Mouse (Mus musculus): ENCODE data around the gene Usp47. TPM values are rescaled to one million over a fixed set of nuclear protein-coding genes. Genes with fewer than 3 reads are reported as not detected.

Gene Usp47
- polyA plus RNA-seq (2016; fragmentation: Nextera tagmentation; extraction: Ambion mirVana): 94.3 and 96.7 TPM in 2 replicates

GRCm38 (mm10) chr7:112023150-112023600, at the start of gene Usp47:
TSS of gene Usp47 (plus strand) at chr7:112023504.
- WGBS: under 1% methylated on average over 41 of the region's 54 CpGs
- H3K36me3 ChIP-seq: no peaks in the 10 kb centered on the region
- ATAC-seq (ENCODE audit: insufficient number of reproducible peaks, insufficient read depth, low FRiP score, low TSS enrichment): peak; percentile 90

GRCm38 (mm10) chr7:111976401-111976800, 46.9 kb upstream of the Usp47 start:
- Histone ChIP-seq H3K36me3 (no peaks in the 10 kb centered on the region), H3K4me1 (no peaks in the 10 kb centered on the region), H3K9ac (no peak overlapping the region), H3K27ac (no peak overlapping the region), H3K4me3 (no peak overlapping the region), H3K9me3 (no peaks in the 10 kb centered on the region), H3K4me2 (replicated peaks) (no peak overlapping the region), H3K27me3 (no peaks in the 10 kb centered on the region)
- 49% methylated on average over 2 of the region's 2 CpGs for WGBS
- no peak for ATAC-seq (ENCODE audit: insufficient number of reproducible peaks, insufficient read depth, low FRiP score, low TSS enrichment)

More at GRCm38 (mm10) chr7:112023150-112023600, at the start of gene Usp47:
- Histone ChIP-seq H3K27ac (peak within 1 kb of the TSS; percentile 99), H3K4me1 (peaks cover 21% of the 10 kb centered on the region), H3K27me3 (no peaks in the 10 kb centered on the region), H3K4me2 (replicated peaks) (peak within 1 kb of the TSS; percentile 63), H3K4me3 (peak within 1 kb of the TSS; percentile 95), H3K9me3 (no peaks in the 10 kb centered on the region), H3K9ac (peak within 1 kb of the TSS; percentile 98)

DNA sequence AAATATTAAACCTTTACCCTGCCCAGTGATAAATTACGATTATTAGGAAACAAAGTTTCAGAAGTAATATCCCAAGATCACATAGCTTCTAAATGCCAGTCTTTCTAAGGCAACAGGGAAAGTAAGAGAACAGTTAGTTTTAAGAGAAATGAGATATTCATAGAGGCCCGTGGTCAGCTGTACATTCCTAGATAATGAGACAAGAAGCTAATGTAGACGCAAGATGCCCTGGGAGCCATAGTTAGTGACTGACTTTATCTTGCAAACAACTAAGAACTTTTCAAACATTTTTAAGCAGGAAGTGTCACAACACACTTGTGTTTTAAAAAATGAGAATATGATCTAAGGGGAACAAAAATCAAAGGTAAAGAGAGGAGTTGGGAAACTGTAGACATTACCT, 45.4 kb upstream of the Usp47 start:
- H3K27me3 ChIP-seq: no peaks in the 10 kb centered on the region
- no peaks in the 10 kb centered on the region for H3K36me3 ChIP-seq
- no peak for ATAC-seq (ENCODE audit: insufficient number of reproducible peaks, insufficient read depth, low FRiP score, low TSS enrichment)
- no peaks in the 10 kb centered on the region for H3K9me3 ChIP-seq
- H3K9ac ChIP-seq: no peak overlapping the region
- no peaks in the 10 kb centered on the region for H3K4me1 ChIP-seq
- no peak overlapping the region for H3K27ac ChIP-seq
- H3K4me3 ChIP-seq: no peak overlapping the region
- no peak overlapping the region for H3K4me2 ChIP-seq (replicated peaks)
- 86% methylated on average over 3 of the region's 3 CpGs for WGBS

- Histone ChIP-seq H3K27ac (no peak overlapping the region), H3K4me2 (replicated peaks) (no peak overlapping the region), H3K4me3 (no peak overlapping the region), H3K9ac (no peak overlapping the region), H3K4me1 (no peaks in the 10 kb centered on the region), H3K27me3 (no peaks in the 10 kb centered on the region), H3K9me3 (no peaks in the 10 kb centered on the region), H3K36me3 (no peaks in the 10 kb centered on the region)
- 94% methylated on average over 15 of the region's 15 CpGs for WGBS
- ATAC-seq (ENCODE audit: insufficient number of reproducible peaks, insufficient read depth, low FRiP score, low TSS enrichment): no peak
Observed at GRCm38 (mm10) chr7:111982296-111982695, 41.0 kb upstream of the Usp47 start.

GRCm38 (mm10) chr7:111984530-111984929, 38.8 kb upstream of the Usp47 start:
- Histone ChIP-seq H3K4me1 (no peaks in the 10 kb centered on the region), H3K27me3 (no peaks in the 10 kb centered on the region), H3K9me3 (no peaks in the 10 kb centered on the region), H3K4me2 (replicated peaks) (no peak overlapping the region), H3K27ac (no peak overlapping the region), H3K36me3 (no peaks in the 10 kb centered on the region), H3K9ac (no peak overlapping the region), H3K4me3 (no peak overlapping the region)
- no peak for ATAC-seq (ENCODE audit: insufficient number of reproducible peaks, insufficient read depth, low FRiP score, low TSS enrichment)
- 95% methylated on average over 3 of the region's 3 CpGs for WGBS

DNA sequence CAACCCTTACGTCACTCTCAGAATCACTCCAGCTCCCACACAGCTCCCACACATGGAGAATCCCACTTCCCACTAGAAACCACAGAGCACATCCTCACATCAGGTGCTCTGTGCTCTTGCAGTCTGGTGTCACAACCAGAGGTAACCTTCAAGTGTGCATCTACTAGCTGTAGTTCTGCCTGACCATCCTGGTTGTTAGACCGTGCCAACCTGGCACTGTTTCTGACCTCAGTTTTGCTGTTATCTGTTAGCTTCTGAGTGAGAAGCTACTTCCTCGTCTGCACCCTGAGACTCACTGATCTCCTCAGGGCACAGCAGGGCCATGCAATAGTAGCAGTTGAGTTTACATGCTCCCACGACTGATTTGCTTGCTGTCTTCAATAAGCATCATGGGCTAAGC, 38.0 kb upstream of the Usp47 start:
- Histone ChIP-seq H3K9me3 (no peaks in the 10 kb centered on the region), H3K27ac (no peak overlapping the region), H3K36me3 (no peaks in the 10 kb centered on the region), H3K4me1 (no peaks in the 10 kb centered on the region), H3K4me3 (no peak overlapping the region), H3K9ac (no peak overlapping the region), H3K4me2 (replicated peaks) (no peak overlapping the region), H3K27me3 (no peaks in the 10 kb centered on the region)
- ATAC-seq (ENCODE audit: insufficient number of reproducible peaks, insufficient read depth, low FRiP score, low TSS enrichment): no peak
- 81% methylated on average over 4 of the region's 4 CpGs for WGBS

DNA sequence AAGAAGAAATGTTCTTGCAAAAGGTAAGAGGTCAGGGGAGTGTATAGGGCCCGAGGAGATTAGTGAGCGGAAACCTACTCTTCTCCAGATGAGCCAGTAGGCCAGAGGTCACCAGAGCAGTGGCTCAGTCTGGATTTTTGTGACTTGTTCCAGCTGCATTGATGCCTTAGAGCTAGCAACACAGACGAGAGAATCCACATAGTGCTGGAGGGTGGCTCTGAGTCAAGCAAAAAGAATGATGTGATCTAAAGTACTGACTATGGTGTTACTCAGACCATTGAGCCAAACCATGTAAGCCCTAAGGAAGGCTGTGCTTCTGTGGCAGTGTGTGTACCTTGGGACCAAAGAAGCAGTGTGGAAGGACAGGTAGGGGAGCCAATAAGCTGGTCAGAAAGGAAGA, 36.4 kb upstream of the Usp47 start:
- no peaks in the 10 kb centered on the region for H3K36me3 ChIP-seq
- no peaks in the 10 kb centered on the region for H3K9me3 ChIP-seq
- ATAC-seq (ENCODE audit: insufficient number of reproducible peaks, insufficient read depth, low FRiP score, low TSS enrichment): no peak
- 75% methylated on average over 3 of the region's 3 CpGs for WGBS
- H3K4me3 ChIP-seq: no peak overlapping the region
- H3K4me2 ChIP-seq (replicated peaks): no peak overlapping the region
- H3K27me3 ChIP-seq: no peaks in the 10 kb centered on the region
- no peaks in the 10 kb centered on the region for H3K4me1 ChIP-seq
- H3K27ac ChIP-seq: no peak overlapping the region
- H3K9ac ChIP-seq: no peak overlapping the region

- ATAC-seq (ENCODE audit: insufficient number of reproducible peaks, insufficient read depth, low FRiP score, low TSS enrichment): no peak
- Histone ChIP-seq H3K27me3 (no peaks in the 10 kb centered on the region), H3K9ac (no peak overlapping the region), H3K4me1 (no peaks in the 10 kb centered on the region), H3K27ac (no peak overlapping the region), H3K9me3 (no peaks in the 10 kb centered on the region; the same call in 1 of the 2 replicates), H3K4me3 (no peak overlapping the region), H3K4me2 (replicated peaks) (no peak overlapping the region), H3K36me3 (no peaks in the 10 kb centered on the region)
- 51% methylated on average over 2 of the region's 2 CpGs for WGBS
Observed at GRCm38 (mm10) chr7:111997441-111997840, 25.9 kb upstream of the Usp47 start.

DNA sequence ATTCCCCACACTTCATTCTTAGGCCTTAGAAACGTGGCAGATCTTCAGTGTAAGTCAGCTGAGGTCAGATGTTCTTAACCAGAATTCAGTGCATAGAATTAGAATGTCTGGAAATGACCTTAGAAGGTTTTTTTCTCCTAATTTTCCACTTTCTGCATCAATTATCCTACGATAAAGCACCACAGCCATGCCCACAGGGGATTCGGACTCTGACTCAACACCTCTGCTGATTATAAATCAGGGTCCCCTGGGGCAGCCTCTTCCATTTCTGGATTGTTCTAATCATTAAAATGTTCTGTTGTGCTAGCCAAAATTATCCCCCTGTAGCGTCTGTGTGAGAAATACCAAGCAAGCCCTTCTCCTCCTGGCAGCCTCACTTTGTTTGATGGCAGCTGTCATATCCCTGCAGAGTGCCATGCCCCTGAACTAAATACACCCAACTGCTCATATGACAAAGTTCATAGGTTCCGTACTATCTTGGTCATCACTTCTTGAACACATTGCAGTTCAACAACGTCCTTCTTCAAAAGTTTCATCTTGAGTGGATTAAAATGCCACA, 24.8 kb upstream of the Usp47 start:
- ATAC-seq (ENCODE audit: insufficient number of reproducible peaks, insufficient read depth, low FRiP score, low TSS enrichment): no peak
- no peaks in the 10 kb centered on the region for H3K27me3 ChIP-seq
- no peak overlapping the region for H3K4me2 ChIP-seq (replicated peaks)
- no peaks in the 10 kb centered on the region; the same call in 1 of the 2 replicates for H3K9me3 ChIP-seq
- no peak overlapping the region for H3K4me3 ChIP-seq
- H3K4me1 ChIP-seq: no peaks in the 10 kb centered on the region
- H3K36me3 ChIP-seq: no peaks in the 10 kb centered on the region
- 54% methylated on average over 6 of the region's 6 CpGs for whole genome bisulfite sequencing
- H3K27ac ChIP-seq: no peak overlapping the region
- no peak overlapping the region for H3K9ac ChIP-seq

- Histone ChIP-seq H3K4me3 (no peak overlapping the region), H3K27me3 (no peaks in the 10 kb centered on the region), H3K27ac (no peak overlapping the region), H3K4me2 (replicated peaks) (no peak overlapping the region), H3K4me1 (no peaks in the 10 kb centered on the region), H3K9me3 (no peaks in the 10 kb centered on the region; the same call in 1 of the 2 replicates), H3K36me3 (no peaks in the 10 kb centered on the region), H3K9ac (no peak overlapping the region)
- no peak for ATAC-seq (ENCODE audit: insufficient number of reproducible peaks, insufficient read depth, low FRiP score, low TSS enrichment)
Observed at GRCm38 (mm10) chr7:111999376-111999775, 23.9 kb upstream of the Usp47 start.

DNA sequence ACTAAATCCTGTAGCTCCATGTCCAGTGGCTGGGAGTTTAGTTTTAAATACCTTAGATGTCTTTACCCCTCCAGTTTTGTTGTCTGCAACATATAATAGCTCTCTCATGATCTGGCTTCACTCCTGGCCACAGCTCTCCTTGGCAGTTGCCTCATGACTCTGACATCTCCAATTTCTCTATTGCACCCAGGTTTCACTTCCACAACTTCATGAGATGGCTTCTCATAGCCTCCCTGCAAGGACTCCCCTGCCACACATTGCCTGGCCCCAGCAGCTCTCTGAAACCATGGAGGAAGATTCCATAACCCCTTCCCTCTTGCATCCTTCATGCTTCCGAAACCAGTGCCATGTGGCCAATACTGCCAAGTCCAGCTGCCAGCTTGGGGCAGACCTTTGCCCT, 23.1 kb upstream of the Usp47 start:
- H3K36me3 ChIP-seq: no peaks in the 10 kb centered on the region
- H3K9me3 ChIP-seq: no peaks in the 10 kb centered on the region; the same call in 1 of the 2 replicates
- no peak overlapping the region for H3K4me3 ChIP-seq
- H3K4me1 ChIP-seq: no peaks in the 10 kb centered on the region
- ATAC-seq (ENCODE audit: insufficient number of reproducible peaks, insufficient read depth, low FRiP score, low TSS enrichment): no peak
- no peak overlapping the region for H3K4me2 ChIP-seq (replicated peaks)
- no peak overlapping the region for H3K27ac ChIP-seq
- no peak overlapping the region for H3K9ac ChIP-seq
- WGBS: 72% methylated on average over 1 of the region's 1 CpGs
- H3K27me3 ChIP-seq: no peaks in the 10 kb centered on the region

DNA sequence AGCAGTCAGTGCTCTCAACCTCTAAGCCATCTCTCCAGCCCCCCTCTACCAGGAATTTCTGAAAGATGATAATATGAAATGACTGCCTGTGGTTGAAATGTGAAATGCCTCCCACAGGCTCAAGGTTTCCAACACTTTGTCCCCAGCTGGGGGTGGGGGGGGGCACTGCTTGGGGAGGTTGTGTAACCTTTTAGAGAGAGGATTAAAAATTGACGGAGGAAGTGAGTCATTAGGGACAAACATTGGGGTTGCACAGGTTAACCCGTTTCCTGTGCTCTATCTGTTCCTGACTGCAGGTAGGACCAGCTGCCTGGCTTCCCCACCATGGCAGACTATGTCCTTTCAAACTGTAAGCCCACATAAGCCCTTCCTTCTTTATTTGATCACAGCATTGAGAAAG, 12.8 kb upstream of the Usp47 start:
- Histone ChIP-seq H3K9me3 (no peaks in the 10 kb centered on the region), H3K27me3 (no peaks in the 10 kb centered on the region), H3K36me3 (no peaks in the 10 kb centered on the region), H3K4me2 (replicated peaks) (no peak overlapping the region), H3K9ac (no peak overlapping the region), H3K27ac (no peak overlapping the region), H3K4me1 (no peaks in the 10 kb centered on the region), H3K4me3 (no peak overlapping the region)
- ATAC-seq (ENCODE audit: insufficient number of reproducible peaks, insufficient read depth, low FRiP score, low TSS enrichment): no peak
- WGBS: 54% methylated on average over 2 of the region's 2 CpGs

Data from embryonic facial prominence, embryonic 12.5 days (tissue).